Mouse (Mus musculus): ENCODE data around the gene Gm17359. TPM values are rescaled to one million over a fixed set of nuclear protein-coding genes. Genes with fewer than 3 reads are reported as not detected.

Gene Gm17359
- polyA plus RNA-seq, 1 experiment = 0.04 TPM

DNA sequence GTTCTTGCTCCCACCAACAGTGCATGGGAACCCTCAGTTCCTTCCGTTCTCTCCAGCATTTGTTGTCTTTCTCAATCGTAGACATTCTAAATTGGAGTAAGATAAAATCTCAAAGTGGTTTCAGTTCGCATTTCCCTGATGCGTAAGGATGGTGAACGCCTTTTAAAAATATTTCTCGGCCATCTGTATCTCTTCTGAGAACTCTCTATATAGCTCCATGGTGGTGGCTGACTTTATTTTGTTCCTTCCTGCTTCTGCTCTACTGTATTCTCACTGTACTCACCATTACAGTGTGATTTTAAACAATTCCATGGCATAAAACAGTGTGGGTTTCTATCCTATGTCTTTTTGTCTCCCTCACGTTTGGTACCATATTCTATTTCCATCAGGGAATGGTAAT lies 26.3 kb upstream of the Gm17359 start:
- TF ChIP-seq CTCF (IDR thresholded peaks at IDR 0.05; ENCODE audit: borderline replicate concordance, extremely low read depth, insufficient read depth, insufficient read length) (no peak), POLR2A (IDR thresholded peaks at IDR 0.05; ENCODE audit: borderline replicate concordance, extremely low read depth, insufficient read depth, insufficient read length, poor library complexity, severe bottlenecking) (no peak)
- no peak for DNase-seq (ENCODE audit: low read depth)

DNA sequence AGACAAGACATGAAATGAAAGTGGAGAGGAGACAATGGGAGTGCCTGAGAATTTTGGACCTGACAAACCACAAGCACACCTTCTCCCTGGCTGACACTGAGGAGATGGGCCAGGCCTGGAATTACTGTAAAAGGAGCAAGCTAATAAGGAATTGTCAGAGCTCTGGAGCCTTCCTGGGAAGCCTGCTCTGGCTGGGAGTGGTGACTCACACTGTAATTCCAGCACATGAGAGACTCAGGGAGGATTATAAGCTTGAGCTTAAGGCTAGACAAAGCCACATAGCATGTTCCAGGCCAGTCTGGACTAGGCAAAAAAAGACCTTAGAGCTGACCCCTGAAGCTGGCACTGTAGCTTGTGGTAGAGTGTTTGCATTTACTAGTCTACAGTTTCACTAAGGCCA lies 24.6 kb upstream of the Gm17359 start:
- no peak for DNase-seq (ENCODE audit: low read depth)
- TF ChIP-seq CTCF (IDR thresholded peaks at IDR 0.05; ENCODE audit: borderline replicate concordance, extremely low read depth, insufficient read depth, insufficient read length) (no peak), POLR2A (IDR thresholded peaks at IDR 0.05; ENCODE audit: borderline replicate concordance, extremely low read depth, insufficient read depth, insufficient read length, poor library complexity, severe bottlenecking) (no peak)

DNA sequence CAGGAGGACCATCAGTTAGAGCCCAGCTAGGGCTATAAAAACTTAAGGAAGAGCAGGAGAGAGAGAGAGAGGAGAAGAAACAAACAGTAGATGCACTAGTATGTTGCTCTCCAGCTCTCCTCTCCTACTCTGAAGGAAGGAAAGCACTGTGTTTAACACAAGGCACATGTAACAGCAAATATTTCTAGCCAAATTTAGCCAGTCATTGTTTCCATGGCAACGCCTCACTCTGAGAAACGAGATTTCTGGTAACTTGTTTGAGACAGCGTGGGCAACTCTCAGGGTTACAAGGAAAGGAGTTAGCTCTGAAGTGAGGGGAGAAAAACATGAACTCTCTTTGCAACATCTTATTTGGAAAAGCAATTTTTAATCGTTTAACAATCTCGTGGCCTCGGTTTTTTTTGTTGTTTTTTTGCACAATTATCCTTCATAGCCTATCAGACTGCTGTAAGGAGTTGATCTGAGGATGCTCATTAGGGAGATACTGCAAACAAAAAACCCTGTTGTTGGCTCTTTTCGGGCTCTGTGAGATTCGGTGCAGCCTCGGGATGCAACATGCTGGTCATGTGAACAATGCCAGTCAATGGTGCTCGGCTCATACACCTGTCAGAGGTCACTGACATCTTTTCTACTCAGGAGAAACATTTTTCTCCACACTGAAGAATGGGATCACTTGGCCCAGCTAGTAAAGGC lies 22.3 kb upstream of the Gm17359 start:
- TF ChIP-seq POLR2A (IDR thresholded peaks at IDR 0.05; ENCODE audit: borderline replicate concordance, extremely low read depth, insufficient read depth, insufficient read length, poor library complexity, severe bottlenecking) (no peak), CTCF (IDR thresholded peaks at IDR 0.05; ENCODE audit: borderline replicate concordance, extremely low read depth, insufficient read depth, insufficient read length) (no peak)
- DNase-seq (ENCODE audit: low read depth) = peak; percentile 80

DNA sequence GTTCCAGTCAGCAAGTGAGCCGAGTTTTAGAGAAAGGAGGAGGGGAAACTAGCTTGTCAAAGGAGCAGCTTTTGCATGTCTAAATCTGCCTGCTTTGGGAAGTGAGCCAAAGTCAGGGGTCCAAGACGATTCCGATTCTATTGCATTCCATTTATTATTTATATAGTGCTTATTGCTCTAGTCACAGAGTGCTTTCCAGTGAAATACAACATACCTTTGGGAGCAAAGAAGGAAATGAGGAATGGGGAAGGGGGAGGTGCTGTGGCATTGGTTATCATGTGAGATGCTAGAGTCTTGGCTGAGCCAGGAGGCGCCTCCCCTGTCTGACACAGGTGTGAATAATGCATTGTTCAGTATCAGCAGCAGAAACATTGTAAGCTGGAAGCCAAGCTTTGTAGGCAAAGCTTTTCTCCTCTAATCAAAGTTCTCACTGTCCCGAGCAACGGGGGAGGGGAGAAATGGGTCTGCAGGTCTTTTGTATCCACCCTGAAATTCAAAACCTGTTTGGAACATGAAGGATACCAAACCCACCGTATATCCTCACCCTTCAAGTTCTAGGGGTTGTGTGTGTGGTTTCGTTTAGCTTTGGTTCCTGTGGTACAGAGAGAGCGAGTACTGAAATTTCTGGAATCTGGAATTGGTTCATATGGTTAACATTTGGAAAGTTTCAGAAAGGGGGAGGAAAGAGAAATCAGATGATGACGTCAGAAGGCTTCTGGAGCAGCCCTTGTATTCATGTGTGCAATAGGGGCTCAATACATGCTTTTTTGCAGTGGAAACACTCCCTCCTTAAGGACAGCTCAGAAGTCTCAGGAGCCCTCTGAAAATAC lies 11.5 kb upstream of the Gm17359 start:
- TF ChIP-seq CTCF (IDR thresholded peaks at IDR 0.05; ENCODE audit: borderline replicate concordance, extremely low read depth, insufficient read depth, insufficient read length) (no peak), POLR2A (IDR thresholded peaks at IDR 0.05; ENCODE audit: borderline replicate concordance, extremely low read depth, insufficient read depth, insufficient read length, poor library complexity, severe bottlenecking) (no peak)
- peak; percentile 60 for DNase-seq (ENCODE audit: low read depth)

DNA sequence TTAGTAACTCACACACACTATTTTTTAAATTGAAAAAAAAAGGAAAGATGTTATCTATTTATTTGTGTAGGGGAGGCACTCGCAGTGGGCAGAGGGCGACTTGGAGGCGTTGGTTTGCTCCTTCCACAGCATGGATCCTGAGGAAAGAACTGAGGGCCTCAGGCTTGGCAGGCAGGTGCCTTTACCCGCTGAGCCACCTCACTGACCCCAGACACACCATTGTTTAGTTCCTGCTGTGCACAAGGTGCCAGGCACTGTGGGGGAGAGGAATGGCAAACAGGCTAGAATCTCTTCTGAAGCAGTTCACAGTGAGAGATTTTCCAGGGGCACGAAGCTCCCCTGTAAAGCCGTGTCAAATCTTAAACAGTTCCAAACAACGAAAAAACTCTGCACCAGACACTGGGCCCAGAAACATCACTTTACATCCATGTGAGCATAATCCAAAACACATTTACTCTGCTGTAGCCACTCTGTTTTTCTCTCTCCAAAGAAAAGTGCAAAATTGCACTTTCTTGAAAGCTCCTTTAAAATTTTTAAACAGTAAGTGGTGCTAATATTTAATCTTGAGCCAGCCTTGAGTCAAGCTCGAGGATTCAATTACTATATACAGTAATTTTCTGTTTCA lies 6.7 kb upstream of the Gm17359 start:
- TF ChIP-seq CTCF (IDR thresholded peaks at IDR 0.05; ENCODE audit: borderline replicate concordance, extremely low read depth, insufficient read depth, insufficient read length) (no peak), POLR2A (IDR thresholded peaks at IDR 0.05; ENCODE audit: borderline replicate concordance, extremely low read depth, insufficient read depth, insufficient read length, poor library complexity, severe bottlenecking) (no peak)
- no peak for DNase-seq (ENCODE audit: low read depth)

DNA sequence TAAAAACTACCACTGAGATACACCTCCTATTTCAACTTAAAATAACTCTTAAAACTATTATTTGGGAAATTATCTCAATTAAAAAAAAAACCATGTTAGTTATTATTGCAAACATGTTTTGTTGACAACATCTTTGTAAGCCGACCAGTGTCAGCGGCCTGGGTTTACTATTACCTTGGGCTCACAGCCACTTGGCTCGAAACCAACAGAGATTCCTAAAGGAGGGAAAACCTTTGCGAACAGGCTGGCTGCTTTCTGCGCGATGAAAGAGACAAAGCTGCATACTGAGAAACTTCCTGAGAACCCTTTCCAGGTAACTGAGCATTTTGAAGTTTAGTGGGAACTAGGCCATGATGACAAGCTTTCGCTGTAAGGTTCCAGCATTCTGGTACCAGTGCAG lies 3.4 kb upstream of the Gm17359 start:
- DNase-seq (ENCODE audit: low read depth) = peak; percentile 40
- no peak for TF ChIP-seq CTCF (IDR thresholded peaks at IDR 0.05; ENCODE audit: borderline replicate concordance, extremely low read depth, insufficient read depth, insufficient read length)
- no peak for TF ChIP-seq POLR2A (IDR thresholded peaks at IDR 0.05; ENCODE audit: borderline replicate concordance, extremely low read depth, insufficient read depth, insufficient read length, poor library complexity, severe bottlenecking)

DNA sequence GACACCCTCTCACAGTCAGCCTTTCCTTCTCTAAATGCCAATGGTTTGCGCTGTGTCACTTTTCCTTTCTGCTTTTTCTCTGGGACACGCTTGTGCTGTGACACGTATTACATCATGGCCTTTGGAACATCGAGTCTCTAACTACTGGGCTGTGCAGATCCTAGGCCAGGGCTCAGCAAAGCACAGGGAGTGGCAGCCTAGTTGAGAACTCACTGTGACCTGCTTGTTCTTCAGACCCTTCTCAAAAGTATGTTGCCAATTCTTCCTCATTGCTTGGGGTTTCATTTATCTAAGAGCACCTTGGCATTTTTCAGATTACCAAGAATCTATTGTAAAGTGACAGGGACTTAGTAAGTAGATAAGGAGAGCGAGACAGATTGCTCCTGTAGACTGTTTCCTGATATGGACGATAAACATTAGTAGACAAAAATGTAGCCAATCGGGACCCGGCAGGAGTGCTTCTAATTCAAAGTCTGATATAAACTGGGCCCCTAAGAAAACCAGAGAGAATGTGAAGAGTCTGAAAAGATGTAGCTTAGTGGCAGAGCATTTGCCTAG lies 2.7 kb upstream of the Gm17359 start:
- no peak for DNase-seq (ENCODE audit: low read depth)
- TF ChIP-seq POLR2A (IDR thresholded peaks at IDR 0.05; ENCODE audit: borderline replicate concordance, extremely low read depth, insufficient read depth, insufficient read length, poor library complexity, severe bottlenecking) = no peak
- no peak for TF ChIP-seq CTCF (IDR thresholded peaks at IDR 0.05; ENCODE audit: borderline replicate concordance, extremely low read depth, insufficient read depth, insufficient read length)

DNA sequence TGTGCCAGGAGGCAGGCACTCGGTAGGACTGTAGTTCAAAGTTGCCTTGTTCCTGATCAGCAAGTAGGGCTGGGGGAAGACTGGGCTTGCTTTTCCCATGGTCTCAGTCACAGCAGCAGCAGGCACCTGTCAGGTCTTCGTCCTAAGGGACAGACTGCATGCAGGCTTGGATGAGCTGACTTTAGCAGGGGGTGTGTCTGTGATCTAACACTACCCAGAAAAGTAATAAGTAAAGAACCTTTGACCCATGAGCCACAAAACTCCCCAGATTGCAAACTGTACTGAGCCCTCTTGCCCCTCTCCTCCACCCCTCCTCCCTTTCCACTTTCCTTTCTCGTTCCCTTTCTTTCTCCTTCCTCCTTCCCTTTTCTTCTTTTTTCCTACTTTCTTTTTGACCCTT lies 4.3 kb downstream of the Gm17359 start:
- TF ChIP-seq CTCF (IDR thresholded peaks at IDR 0.05; ENCODE audit: borderline replicate concordance, extremely low read depth, insufficient read depth, insufficient read length) = no peak
- no peak for TF ChIP-seq POLR2A (IDR thresholded peaks at IDR 0.05; ENCODE audit: borderline replicate concordance, extremely low read depth, insufficient read depth, insufficient read length, poor library complexity, severe bottlenecking)
- no peak for DNase-seq (ENCODE audit: low read depth)

DNA sequence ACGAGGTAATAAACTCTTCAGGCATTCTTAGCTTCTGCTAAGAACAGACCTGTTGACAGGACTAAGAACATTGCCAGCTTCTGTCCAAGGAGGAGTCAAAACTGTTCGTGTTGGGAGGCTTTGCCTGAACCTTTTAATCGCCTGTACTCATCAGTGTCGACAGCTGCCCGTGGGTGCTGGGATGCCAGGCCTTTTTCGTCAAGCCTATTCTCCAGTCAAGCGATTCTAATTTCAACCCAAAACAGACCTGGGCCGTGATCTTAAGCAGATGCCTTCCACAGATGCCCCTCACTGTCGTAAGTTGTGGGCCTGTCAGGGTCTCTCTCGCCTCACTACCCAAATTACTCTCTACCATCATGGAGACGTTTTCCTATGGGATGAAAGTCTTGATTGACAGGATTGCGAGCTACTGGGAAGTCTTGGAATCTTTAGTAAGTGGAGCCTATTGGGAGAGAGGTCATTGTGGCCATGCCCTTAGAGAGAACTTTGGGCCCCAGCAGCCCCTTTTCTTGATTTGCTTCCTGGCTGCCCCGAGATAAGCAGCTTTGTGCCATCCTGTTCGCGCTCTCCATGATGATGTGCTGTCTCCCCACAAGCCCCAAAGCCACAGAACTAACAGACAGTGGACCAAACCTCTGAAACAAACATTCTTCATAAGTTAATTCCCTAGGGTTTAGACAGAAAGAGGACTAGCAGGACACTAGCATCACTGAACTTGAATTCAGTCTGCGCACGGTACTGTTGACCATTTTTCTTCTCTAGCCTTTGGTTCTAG lies 6.7 kb downstream of the Gm17359 start:
- peak; percentile 47 for DNase-seq (ENCODE audit: low read depth)
- TF ChIP-seq POLR2A (IDR thresholded peaks at IDR 0.05; ENCODE audit: borderline replicate concordance, extremely low read depth, insufficient read depth, insufficient read length, poor library complexity, severe bottlenecking) (no peak), CTCF (IDR thresholded peaks at IDR 0.05; ENCODE audit: borderline replicate concordance, extremely low read depth, insufficient read depth, insufficient read length) (no peak)

DNA sequence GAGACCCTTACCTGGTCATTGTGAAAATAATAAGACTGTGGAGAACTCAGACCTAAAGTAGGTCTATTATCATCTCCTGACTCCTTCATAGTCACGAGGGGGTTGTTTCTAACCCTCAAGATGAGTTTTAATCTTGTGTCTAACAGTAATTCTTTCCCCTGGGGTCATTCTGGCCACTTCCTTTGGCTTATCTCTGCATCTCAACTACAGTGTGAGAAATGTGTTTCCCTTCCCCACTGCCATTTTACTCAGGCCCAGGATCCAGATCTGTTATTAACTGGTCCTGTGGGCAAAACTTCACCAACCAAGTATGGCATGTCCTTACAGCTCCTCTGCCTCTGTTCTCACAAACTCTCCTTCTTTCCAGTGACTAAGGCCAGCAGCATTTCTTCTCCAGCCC lies 12.8 kb downstream of the Gm17359 start:
- no peak for DNase-seq (ENCODE audit: low read depth)
- TF ChIP-seq CTCF (IDR thresholded peaks at IDR 0.05; ENCODE audit: borderline replicate concordance, extremely low read depth, insufficient read depth, insufficient read length) = no peak
- no peak for TF ChIP-seq POLR2A (IDR thresholded peaks at IDR 0.05; ENCODE audit: borderline replicate concordance, extremely low read depth, insufficient read depth, insufficient read length, poor library complexity, severe bottlenecking)

All from brain, embryonic 14.5 days (tissue).